Mouse (Mus musculus) 416B (cell line): ENCODE measurements around the gene Sgk1.
"Not testable (repeated sequence)": the region's sequence is repeated elsewhere in the genome, so short reads cannot be mapped to it uniquely, and the experiment has no call there.

Source experiments
- DNase-seq: peaks from one replicate; pipeline ENCODE4 v3.0.0; 2011; ENCODE audit warnings: low read depth

The Sgk1 gene

DNA sequence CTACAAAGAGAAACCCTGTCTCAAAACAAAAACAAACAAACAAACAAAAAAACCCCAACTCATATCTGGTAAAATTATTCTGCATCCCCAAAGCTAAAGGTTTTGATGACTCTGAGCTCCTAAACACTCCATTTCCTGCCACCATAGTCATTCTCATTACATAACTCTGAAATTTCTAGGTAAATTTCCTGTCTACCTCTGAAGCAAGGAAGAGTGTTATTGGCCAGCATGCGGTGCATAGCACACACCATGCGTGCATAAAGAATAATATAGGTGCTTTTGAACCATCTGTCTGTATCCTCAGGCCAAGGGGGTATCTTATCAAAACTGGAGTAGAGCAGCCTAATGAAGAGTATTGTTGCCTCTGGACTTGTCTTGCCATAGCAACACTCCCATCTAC is 13.8 kb upstream of the Sgk1 start:
- DNase-seq = no peak

DNA sequence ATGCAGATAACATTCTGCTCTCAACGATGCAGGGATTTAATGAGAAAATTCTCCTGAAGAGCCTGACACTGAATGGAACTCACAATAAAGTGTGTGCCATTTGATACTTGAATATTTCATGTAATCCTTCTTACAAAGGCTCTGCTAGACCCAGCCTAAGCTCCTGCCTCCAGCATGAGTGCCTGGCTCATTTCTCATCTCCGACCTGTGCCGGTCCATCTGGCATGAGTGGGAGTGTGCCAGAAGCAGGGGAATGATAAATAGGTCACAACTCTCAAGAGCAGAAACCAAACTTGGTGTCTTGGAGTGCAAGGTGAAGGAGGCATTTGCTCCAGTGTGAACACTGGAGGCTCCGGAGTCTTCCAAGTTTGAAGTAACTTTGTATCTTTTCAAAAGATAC is 13.4 kb upstream of the Sgk1 start:
- no peak for DNase-seq

DNA sequence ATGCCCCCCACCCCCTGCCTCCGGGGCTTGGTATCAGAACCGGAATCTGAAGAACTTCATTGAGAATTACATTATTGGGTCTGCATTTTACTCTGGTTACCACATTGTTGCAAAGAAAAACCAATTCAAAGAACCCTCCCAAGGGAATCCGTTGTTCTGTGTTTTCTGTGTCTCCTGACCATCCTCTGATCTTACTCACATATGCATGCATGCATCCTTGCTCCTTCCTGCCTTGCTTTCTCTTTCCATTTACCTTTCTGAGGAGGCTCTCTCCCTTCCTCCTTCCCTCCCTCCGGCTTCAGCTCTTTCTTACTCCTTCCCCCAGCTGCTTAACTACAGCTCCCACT is 174 bp upstream of the Sgk1 start:
- no peak for DNase-seq

DNA sequence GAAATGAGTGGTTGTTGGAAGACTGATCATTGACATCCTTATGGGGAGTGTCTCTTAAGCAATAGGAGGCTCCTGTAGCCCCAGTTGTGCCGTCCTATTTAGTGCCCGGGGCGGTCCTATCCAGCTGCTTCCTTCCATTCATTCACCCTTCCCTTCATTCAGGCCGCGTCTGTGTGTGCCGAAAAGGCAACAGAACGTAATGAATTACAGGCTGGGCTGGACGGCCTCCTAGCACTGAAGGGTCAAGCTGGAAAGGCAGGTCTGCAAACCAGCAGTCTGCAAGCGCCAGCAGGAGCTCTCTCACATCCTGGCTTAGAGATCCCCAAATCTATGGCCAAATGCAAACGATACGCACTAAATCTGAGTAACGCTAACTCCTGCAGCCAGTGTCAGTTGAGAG is 1.6 kb downstream of the Sgk1 start:
- no peak for DNase-seq

DNA sequence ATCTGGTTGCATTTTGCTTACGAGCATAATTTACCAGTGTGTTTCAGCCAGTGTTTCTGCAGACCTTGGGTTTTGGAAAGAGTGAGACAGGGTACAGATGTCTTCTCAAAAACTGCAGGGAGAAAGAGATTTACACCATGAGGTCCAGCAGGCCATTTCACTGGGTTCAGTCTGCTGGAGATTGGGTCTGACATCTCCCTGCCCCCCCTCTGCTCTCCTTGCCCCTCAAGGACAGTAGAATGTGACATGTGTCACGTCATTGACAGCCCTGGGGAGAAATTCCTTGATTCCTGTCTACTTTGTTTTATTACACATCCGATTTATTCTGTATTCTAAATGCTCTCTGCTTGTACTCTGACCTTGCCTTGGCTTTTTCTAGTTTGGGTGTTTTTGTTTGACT is 2.5 kb downstream of the Sgk1 start:
- no peak for DNase-seq

DNA sequence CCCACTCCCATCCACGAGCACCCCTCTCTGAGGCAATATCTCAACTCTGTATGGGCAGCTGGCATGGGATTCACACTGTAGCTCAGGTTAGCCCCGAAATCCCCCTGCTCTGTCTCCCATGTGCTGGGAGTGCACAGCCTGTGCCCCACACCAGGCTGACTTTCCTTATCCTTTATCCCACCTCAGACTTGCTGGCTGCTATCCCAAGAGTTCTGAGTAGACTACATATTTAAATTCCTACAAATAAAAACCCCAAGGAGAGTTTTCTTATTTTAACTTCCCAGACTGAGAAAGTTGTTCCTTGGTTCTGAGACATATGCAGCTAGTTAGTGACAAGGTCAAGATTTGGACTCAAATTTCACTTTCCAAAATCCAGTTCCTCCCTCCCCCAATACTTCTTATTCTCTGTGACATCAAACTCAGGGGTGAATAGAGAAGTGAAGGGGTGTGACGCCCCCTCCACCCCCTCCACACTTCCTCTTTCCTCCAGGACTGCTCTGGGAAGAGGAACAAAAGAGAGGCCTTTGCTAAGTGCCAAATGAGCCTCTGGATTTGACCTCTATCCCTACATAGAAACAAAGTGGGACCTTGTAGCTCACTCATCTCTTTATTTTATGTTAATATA is 7.3 kb downstream of the Sgk1 start:
- peak; percentile 6 for DNase-seq

DNA sequence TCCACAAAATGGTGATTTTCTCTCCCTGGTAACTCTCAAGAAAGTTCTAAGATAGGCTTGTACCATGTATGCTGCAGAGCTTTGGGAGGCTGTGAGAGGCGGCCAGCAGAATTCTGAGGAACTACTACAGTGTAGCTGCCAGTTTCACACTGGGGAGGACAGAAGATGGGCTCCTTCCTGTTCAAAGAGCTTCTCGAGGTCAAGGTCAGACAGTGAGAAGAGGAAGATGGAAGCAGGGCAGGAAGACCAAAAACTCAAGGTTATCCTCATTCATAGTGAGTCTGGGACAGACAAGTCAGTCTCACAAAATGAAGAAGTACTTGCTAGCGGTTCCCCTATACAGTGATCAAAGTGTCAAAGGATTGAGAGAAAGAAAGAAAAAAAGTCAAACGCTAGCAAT is 8.3 kb downstream of the Sgk1 start:
- DNase-seq = no peak

DNA sequence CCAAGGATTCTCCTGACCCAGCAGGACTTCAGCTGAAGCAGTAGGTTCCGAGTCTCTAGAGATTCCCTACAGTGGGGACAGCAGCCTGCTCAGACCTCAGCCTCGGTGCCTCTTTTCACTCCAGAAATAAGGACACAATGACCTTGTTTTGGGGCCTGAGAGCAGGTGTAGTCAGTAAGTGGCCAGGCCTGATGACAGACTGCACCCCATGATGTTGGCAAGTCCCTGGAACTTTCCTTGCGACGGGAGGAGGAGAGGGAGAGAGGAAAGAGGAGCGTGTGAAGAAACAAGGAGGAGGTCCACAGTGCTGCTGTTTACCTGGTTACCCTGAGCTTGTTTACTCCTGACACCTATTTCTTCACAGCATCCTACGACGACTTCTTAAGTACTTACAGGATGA is 9.5 kb downstream of the Sgk1 start:
- no peak for DNase-seq

DNA sequence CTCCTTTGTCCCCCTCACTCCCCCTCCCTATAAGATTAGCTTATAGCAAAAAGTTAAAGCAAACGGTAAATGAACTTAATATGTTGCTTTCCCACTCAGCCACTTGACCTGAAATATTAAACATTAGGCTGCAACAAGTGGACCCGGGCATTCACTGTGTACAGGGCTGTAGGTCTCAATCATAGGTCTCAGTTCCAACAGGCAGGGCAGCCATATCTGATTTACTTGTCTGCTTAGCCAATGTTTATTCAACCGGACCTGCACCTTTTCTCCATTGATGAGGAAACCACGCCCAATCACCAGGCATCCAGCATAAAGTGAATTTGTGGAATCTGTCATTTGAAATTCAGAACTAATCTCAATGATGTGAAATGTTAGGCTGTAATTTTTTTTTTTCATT is 10.1 kb downstream of the Sgk1 start:
- DNase-seq = no peak

DNA sequence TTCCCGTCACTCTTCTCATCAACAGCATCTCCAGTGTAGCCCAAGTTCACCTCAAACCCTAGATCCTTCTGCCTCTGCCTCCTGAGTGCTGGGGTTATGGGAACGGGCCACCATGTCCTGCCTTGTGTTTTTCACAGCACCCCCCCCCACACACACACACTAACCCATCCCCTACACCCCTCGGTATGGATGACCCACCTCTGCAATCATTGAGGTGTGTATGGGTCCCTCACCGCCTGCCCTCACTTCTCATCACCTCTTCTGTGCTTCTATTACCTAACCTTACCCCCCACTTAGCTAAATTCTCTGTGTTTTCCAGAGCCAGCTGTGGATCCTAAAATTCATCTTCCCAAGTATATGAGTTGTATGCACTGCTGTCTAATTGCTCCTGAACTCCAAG is 16.4 kb downstream of the Sgk1 start:
- DNase-seq = no peak

DNA sequence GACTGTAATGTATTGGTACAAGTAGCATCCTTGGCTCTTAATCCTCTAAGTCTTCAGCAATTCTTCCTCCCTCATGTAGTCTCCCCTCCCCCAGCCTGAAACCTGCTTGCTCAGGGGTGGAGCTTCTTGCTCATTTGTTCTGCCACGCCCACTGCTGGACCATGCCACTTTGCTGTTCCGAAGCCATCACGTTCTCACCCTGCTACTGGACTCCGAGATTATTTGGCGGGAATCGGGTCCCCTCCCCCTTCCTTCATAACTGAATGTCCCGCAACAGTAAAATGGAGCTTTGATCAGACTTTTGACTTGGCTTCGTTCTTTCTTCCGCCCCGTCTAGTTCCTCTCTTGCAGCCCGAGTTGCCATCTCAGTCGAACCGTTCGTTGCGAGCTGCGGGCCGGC is 16.9 kb downstream of the Sgk1 start:
- not testable (repeated sequence) for DNase-seq

DNA sequence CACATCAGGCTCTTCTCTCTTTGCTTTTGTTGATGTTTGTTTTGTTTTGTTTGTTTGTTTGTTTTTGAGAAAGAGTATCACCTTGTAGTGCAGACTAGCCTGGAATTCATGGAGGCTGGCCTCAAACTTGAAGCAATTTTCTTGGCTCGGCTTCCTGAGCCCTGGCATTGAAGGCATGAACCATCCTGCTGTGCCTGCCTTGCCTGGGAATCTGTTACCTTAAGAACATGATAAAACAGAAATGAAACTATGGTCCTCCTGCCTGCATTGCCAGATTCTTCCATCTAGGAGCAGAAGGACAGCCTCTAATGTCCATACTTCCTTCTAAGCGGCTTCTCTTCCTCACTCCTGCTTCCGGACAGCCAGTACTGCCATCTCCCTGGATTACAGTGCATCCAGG is 17.4 kb downstream of the Sgk1 start:
- no peak for DNase-seq

DNA sequence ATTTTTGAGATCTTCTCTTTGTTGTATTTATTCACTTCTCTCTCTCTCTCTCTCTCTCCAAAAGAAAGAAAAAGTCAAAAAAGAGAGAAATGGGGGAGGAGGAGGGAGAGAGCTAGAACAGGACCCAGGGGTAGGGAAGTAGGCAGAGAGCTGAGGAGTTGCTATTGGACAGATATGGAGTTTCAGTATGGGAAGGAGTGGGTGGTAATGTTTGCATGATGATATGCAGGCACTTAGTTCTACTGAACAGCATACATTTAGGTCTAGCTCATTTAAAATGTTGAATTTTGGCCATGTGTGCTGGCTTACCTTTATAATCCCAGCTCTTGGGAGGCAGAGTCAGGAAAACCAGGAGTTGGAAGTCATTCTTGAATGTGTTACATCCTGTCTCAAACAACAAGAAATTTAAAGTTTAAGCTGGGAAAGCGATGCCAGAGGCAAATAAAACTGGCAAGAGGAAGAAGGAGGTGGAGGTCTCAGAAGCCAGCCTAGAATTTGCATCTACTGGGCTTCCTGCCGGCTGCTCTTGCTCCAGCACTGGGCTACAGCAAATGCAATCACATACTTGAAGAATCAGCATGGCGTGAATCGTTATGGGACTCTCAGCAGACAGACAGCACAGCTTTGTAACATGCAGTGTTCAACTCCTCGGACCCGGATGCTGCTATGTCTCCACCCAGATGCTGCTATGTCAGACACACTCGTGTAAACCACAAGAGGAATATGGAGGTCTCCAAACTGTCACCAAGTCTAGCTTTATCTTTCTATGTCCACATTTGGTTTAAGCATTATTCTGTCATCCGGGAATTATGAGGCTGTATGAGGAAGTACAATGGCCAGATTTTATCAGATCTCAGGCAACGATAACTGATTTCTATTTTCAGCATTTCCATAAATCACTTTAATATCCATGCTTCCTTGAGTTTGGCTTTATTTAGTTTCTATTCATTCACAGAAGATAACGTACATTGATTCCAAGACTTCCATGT is 20.5 kb downstream of the Sgk1 start:
- DNase-seq = no peak

DNA sequence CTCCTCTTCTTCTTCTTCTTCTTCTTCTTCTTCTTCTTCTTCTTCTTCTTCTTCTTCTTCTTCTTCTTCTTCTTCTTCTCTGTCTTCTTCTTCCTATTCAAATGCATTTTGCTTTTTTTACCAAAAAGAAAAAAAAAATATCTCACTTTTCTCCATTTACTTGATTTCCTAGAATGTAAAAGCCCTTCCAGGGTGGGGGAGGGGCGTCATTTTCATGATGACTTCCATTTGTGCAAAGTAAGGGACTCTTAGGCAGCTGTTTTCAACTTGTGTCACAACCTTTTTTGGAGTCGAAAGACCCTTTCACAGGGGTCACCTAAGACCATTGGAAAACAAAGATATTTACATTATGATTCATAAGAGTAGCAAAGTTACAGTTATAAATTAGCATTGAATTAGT is 22.2 kb downstream of the Sgk1 start:
- DNase-seq = no peak

DNA sequence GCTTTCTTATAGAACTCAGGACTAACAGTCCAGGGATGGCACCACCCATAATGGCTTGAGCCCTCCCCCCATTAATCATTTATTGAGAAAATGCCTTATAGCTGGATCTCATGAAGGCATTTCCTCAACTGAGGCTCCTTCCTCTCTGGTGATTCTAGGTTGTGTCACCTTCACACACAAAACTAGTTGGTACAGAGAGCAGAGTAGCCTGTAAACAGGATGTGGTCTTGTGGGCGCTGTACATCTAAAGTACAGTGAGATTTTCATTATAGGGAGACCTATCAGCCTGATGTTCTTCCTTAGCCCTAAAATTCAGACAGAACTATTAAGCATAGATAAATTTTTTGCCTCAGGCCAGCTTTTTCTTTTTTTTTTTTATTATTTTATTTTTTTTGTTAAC is 23.6 kb downstream of the Sgk1 start:
- peak; percentile 16 for DNase-seq

DNA sequence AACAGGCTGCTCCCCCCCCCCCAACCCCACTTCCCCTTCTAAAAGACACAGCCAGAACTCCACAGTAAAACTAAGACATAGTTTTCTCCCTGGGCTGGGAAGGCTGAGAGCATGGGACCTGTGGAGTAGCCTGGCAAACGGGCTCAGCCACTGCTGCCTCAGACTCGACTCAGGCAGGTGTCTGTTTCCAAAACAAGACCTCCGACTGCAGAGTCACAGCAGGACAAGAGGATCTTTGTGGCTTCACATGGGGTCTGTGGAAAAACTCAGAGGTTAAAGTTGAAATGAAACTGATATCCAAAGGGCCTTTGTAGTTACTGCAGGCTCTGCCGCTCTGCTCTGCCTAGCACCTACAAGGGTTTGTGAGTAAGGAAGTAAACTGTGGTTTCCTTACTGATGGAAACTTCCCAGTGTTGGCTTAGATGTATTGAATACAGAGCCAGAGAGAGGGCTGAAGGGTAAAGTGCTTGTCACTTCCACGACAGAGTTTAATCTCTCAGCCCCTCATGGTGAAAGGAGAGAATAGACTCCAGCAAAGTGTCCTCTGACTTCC is 25.0 kb downstream of the Sgk1 start:
- no peak for DNase-seq

DNA sequence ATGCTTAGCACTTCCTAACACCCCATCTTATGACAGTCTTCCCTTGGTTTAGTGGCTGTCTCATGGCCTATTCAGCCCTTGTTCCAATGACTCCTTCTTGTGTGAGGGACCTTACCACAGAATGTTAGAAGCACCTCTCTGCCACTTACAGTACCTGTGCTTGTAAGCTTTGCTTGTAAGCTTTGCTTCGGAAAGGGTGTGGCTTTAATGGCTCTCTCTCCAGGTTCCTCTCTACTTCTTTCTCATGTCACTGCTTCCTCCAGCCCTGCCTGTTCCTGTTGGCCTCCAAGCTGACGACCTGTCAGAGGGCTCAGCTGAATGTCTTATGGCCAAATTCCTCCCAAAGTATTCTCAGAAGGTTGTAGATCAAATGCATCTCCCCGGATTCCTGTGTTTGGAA is 25.8 kb downstream of the Sgk1 start:
- no peak for DNase-seq

DNA sequence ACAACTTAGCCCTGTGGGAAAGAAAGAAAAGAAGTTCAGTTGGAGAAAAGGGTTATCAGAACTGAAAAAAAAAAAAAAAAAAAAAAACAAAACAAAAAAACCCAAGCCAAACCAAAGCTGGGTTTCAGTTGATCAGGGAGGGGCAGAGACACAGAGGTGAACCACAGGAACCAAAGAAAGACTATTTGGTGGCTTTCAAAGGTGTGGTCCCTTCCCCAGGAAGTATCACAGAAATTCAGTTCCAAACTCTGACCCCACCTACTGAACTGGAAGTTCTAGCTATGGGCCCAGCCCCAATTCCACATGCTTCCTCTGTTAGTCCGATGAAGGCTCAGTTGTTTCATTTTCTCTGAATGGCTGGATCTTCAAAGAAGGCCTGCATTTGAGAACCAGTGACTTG is 26.7 kb downstream of the Sgk1 start:
- DNase-seq = no peak

DNA sequence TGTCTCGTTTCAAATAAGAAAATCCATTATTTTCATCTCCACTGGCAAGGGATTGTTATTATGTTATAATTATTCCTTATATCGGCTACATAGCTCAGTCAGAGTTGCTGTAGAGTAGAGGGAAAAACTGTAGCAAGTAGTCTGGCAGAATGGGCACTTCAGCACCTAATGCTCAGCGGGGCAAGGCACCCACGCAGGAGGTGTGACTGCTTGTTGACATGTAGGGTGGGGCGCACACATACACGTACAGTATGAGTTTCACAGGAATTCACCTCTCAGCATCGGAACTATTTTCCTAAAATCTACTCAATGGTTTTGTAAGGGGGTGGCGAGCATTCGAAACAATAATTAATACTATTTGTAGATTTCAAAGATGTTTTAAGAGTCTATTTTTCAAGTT is 28.4 kb downstream of the Sgk1 start:
- no peak for DNase-seq

DNA sequence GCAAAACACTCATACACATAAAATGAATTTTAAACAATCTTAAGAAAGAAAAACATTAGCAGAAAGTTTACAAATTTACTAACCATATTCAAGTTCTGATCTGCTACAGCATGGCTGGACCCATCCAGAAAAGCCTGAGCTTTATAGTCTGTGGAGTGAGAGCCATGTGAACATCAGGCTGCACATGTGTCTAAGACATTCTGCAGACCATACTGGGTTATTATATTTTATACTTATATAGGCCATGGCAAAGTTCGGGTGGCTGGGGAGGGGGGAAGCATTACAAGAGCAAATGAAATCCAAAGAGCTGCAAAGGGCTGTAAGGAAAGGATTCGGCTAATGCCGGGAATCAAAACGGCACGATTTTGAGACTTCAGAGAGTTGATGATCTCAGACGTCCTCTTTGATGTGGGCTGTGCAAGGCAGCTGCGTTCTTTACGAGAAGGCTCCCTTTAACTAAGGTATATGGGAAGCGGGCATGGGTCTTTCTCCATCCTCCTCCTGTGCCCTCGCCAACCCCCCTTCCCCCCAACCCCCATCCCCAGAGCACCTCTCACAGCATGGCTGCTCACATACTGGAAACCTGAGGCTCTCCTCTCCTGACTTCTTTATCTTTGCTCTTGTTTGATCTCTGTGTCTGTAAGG is 29.4 kb downstream of the Sgk1 start:
- DNase-seq = no peak

DNA sequence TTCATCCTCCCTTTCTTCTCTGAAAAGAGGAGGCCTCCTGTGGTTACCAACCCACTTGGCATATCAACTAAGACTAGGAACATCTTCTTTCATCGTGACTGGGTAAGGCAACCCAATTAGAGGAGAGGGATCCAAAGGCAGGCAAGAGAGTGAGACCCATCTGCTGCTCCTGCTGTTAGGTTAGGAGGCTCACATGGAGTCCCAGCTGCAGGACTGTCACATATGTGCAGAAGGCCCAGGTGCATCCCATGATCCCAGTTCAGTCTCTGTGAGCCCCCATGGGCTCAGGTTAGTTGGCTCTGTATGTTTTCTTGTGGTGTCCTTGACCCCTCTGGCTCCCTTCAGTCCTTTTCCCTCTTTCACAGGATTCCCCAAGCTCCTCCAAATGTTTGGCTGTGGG is 32.8 kb downstream of the Sgk1 start:
- no peak for DNase-seq

DNA sequence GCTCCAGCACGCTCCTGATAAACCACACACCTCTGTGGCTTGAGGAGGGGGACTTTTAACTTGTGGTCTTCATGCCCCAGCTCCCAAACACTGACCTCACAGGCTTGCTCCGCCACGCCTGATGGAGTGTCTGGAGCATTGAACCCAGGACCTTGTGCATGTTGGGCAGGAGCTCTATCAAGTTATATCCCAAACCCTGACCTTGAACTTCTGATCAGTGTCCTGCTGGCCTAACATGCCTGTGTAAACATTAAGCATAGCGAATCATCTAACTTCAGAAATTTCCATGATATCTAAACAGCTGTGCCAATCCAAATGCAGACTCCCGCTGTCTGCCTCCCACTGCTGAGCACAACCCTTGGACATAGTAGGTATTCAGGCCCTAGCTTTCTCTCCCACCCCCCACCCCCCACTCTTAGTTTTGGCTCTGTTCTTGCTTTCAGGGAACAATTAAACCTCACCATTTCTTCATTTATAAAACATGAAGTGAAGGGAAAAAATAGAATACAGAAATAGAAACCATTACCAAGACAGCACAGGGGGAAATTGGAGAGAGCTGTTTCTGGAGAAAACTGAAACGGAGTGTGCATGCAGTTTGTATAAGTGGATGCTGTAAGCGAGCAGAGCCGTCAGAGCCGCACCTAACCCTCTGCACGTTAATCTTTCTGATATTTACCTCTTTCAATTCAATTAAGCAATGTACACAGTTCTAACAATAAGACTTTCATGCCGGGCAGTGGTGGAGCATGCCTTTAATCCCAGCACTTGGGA is 34.5 kb downstream of the Sgk1 start:
- DNase-seq = no peak
